Mouse (Mus musculus): ENCODE measurements around the gene Iqcf1. TPM values are rescaled to one million over a fixed set of nuclear protein-coding genes. Genes with fewer than 3 reads are reported as not detected.
A peak's percentile ranks its signal among the peaks of the same experiment; 100 is the strongest.
"Not testable (repeated sequence)": the region's sequence is repeated elsewhere in the genome, so short reads cannot be mapped to it uniquely, and the experiment has no call there.

Gene Iqcf1
- total RNA-seq, 1 experiment from 2014 or later = not detected

GRCm38 (mm10) chr9:106481075-106481474 is 18.7 kb upstream of the Iqcf1 start:
- ATAC-seq (replicated peaks; ENCODE audit: low read depth, poor library complexity, severe bottlenecking) = peak; percentile 9; the same call in 1 of the 2 replicates

DNA sequence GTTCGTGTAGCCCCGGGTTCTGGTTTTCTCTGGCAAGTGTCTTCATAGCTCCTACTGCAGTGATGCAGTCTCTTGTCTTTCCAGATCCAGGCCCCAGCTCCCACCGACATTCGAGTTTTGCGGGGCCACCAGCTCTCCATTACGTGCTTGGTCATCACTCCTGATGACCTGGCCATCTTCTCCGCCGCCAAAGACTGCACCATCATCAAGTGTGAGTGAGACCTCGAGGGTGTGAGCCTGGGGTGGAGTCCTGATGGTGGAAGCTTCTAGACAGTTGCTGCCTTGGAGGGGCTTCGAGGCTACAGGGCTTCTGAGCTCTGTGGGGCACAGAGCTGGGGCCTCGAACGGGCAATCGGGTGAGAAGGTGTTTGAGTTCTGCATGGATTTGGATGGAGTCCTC is 18.1 kb upstream of the Iqcf1 start:
- no peak for ATAC-seq (replicated peaks; ENCODE audit: low read depth, poor library complexity, severe bottlenecking)

GRCm38 (mm10) chr9:106482578-106483115 is 17.1 kb upstream of the Iqcf1 start:
- no peak for ATAC-seq (replicated peaks; ENCODE audit: low read depth, poor library complexity, severe bottlenecking)

DNA sequence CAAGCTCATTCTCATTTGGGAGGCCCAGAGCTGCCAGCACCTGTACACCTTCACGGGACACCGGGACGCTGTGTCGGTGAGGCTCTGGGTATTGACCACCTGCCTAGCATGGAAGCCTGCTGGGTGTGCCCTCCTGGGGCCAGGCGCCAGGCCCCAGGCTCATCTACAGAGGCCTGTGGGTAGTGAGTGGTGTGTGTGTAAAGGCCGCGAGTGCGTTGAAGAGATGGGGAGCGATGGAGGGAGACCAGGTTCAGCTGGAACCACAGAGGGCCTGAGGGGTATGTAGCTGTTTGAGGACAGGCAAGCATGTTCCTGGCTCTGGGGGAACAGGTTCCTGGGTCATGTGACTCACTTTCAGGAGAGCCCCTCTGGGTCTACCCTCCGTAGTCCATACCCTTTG is 16.6 kb upstream of the Iqcf1 start:
- no peak for ATAC-seq (replicated peaks; ENCODE audit: low read depth, poor library complexity, severe bottlenecking)

DNA sequence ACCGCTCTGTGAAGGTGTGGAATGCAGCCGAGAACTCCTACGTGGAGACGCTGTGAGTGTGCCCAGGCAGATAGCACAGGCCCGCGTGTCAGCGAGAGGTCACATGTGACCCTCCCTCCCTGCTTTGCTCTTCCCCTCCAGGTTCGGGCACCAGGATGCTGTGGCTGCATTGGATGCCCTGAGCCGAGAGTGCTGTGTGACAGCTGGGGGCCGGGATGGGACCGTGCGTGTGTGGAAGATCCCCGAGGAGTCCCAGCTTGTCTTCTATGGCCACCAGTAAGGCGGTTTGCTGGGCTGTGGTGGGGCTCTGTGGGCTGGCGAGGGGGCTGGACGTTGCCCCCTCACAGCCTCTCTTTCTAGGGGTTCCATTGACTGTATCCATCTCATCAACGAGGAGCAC is 16.2 kb upstream of the Iqcf1 start:
- no peak for ATAC-seq (replicated peaks; ENCODE audit: low read depth, poor library complexity, severe bottlenecking)

DNA sequence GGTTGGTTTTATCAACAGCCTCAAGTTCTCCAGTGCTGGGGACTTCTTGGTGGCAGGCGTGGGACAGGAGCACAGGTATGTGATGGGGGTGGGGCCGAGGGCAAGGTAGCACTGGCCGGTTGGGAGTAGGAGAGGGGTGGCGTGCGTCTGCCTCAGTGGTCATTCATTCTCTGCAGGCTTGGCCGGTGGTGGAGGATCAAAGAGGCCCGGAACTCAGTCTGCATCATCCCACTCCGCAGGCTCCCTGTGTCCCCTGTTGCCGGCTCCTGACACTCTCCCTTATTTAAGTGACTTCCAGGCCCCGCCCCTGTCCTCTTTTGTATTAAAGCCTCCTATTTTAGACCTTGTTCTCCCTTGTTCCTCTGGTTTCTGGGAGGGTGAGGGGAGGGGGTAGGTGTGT is 14.7 kb upstream of the Iqcf1 start:
- ATAC-seq (replicated peaks; ENCODE audit: low read depth, poor library complexity, severe bottlenecking) = no peak

DNA sequence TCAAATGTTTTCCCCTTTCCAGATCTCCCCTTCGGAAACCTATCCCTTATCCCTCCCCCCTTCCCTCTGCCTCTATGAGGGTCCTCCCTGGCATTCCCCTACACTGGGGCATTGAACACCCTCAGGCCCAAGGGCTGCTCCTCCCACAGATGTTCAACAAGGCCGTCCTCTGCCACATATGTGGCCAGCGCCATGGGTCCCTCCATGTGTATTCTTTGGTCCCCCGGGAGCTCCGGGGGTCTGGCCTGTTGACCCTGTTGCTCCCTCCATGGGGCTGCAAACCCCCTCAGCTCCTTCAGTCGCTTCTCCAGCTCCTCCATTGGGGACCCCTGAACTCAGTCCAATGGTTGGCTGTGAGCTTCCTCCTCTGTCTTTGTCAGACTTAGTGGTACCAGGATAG is 12.2 kb upstream of the Iqcf1 start:
- ATAC-seq (replicated peaks; ENCODE audit: low read depth, poor library complexity, severe bottlenecking) = not testable (repeated sequence)

DNA sequence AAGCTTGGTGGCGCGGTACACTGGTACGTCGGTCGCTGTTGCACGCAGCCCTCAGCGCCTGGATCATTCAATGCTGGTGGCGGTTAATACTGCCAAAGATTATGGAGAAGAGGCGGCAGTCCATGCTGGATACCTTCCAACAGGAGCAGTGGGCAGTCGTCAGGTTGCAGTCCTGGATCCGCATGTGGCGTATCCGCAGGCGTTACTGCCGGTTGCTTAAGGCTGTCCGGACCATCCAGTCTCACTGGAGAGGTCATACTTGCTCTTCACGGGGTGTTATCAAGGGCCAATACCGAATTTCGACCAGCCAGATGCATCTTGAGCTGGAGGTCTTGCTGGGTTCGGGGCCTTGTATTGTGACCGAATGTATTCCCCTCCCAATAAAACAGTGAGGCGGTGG is 2.1 kb downstream of the Iqcf1 start:
- ATAC-seq (replicated peaks; ENCODE audit: low read depth, poor library complexity, severe bottlenecking) = no peak

GRCm38 (mm10) chr9:106504246-106504645 is 4.5 kb downstream of the Iqcf1 start:
- ATAC-seq (replicated peaks; ENCODE audit: low read depth, poor library complexity, severe bottlenecking) = no peak

GRCm38 (mm10) chr9:106509356-106509755 is 9.6 kb downstream of the Iqcf1 start:
- no peak for ATAC-seq (replicated peaks; ENCODE audit: low read depth, poor library complexity, severe bottlenecking)

GRCm38 (mm10) chr9:106512729-106513450 is 13.1 kb downstream of the Iqcf1 start:
- ATAC-seq (replicated peaks; ENCODE audit: low read depth, poor library complexity, severe bottlenecking) = no peak

DNA sequence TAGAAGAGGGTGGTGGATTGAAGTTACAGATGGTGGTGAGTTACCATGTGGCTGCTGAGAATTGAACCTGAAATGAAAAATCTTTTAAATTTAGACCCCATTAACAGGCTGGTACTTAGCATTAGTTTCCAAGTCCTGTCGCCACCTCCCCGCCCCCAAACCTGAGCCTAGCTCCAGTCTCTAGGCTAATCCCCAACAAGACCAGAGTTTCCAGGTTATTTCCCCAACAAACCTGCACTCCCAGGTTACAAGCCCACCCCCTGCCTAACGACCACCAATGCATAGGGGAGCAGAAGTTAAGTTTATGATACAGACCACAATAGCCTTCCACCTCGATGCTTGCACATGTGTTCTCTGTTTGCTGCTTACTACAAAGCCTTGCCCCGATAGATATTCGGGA is 13.8 kb downstream of the Iqcf1 start:
- ATAC-seq (replicated peaks; ENCODE audit: low read depth, poor library complexity, severe bottlenecking) = no peak

DNA sequence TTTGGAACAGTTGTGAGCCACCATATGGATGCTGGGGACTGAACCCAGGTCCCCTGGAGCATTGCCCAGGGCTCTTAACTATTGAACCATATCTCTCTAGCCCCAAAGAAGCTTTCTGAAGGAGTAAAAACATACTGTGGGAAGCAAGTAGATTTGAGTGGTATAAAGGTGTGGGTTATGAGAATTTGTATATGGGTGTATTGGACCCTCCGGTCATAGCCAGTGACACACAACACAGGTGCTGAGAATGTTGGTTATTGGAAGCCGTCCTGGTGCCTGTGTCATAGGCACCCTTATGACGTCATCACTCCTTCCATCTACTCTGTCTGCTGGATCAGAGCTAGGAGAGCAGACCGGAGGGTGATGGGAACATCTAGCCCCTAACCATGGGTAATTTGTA is 14.5 kb downstream of the Iqcf1 start, which contains the start of gene Iqcf5:
Gene Iqcf5, plus strand, starts transcription at position 301 of the 400 bp plus-strand sequence.
- ATAC-seq (replicated peaks; ENCODE audit: low read depth, poor library complexity, severe bottlenecking) = no peak

- ATAC-seq (replicated peaks; ENCODE audit: low read depth, poor library complexity, severe bottlenecking) = no peak
These were observed 19.7 kb downstream of the Iqcf1 start for GRCm38 (mm10) chr9:106519433-106519832.

DNA sequence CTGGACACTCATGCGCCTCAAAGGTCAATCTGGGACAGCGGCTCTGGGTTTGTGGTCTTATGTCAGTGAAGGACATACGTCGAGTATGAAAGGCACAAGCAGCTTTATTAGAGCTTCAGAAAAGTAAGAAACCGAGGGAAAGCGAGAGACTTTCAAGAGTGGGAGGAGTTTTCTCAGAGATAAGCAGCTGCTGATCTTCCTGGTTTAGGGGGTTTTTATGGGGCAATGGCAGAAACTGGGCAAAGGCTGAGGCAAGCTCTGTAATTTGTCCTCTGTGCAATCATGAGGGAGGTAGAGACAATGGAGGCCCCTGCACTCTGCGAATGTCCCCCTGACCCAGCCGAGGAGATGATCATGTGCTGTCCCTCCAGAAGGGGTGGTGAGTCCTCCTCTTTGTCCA is 20.1 kb downstream of the Iqcf1 start:
- ATAC-seq (replicated peaks; ENCODE audit: low read depth, poor library complexity, severe bottlenecking) = no peak

- ATAC-seq (replicated peaks; ENCODE audit: low read depth, poor library complexity, severe bottlenecking) = peak; percentile 98
These were observed 32.1 kb downstream of the Iqcf1 start for GRCm38 (mm10) chr9:106531833-106532232.

DNA sequence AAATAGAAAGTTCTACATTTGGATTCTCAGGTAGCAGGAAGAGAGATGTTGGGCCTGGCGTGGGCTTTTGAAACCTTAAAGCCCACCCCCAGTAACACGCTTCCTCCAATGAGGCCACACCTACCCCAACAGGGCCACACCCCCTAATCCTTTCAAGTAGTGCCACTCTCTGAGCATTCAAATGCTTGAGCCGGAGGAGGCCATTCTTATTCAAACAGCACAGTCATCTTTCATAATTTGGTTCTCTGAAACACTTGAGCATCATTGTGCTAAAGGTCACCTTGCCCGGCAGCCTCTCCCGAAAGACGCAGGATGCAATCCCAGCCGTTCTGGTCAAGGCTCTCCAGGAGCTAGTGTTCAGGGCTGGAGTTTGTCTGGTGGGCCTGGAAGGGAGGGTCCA is 34.5 kb downstream of the Iqcf1 start:
- no peak for ATAC-seq (replicated peaks; ENCODE audit: low read depth, poor library complexity, severe bottlenecking)

- no peak for ATAC-seq (replicated peaks; ENCODE audit: low read depth, poor library complexity, severe bottlenecking)
These were observed 35.2 kb downstream of the Iqcf1 start for GRCm38 (mm10) chr9:106534975-106535374.

All from common myeloid progenitor, adult 5-6 weeks (primary cell).